Mouse (Mus musculus) hindbrain, embryonic 14.5 days (tissue): ENCODE data around the gene C1qtnf7. TPM values are rescaled to one million over a fixed set of nuclear protein-coding genes. Genes with fewer than 3 reads are reported as not detected.

Source experiments
- ATAC-seq: fragments of 200-750 bp; cut with Nextera tagmentation; 2 replicates; pipeline ENCODE4 v1.8.0; 2017; ENCODE audit warnings: moderate number of reproducible peaks, mild to moderate bottlenecking, moderate TSS enrichment, moderate library complexity; ENCODE audit not compliant: low FRiP score
- DNase-seq: peaks from one replicate; pipeline ENCODE4 v3.0.0-alpha.2; 2015; ENCODE audit warnings: low spot score
- H3K27ac ChIP-seq: fragments of 300-500 bp; sonication (generic); 2 replicates; pipeline ENCODE4 v1.5.1; 2014; ENCODE audit warnings: mild to moderate bottlenecking, moderate library complexity
- H3K27me3 ChIP-seq: fragments of 300-500 bp; sonication (generic); 2 replicates; pipeline ENCODE4 v1.6.1; 2014; ENCODE audit warnings: mild to moderate bottlenecking, low read length, mixed read lengths; ENCODE audit not compliant: control insufficient read depth, insufficient read depth
- H3K36me3 ChIP-seq: fragments of 300-500 bp; sonication (generic); replicated peaks from 2 replicates; pipeline ENCODE4 v1.6.1; 2014; ENCODE audit not compliant: control insufficient read depth, insufficient read depth
- H3K4me1 ChIP-seq: fragments of 300-500 bp; sonication (generic); replicated peaks from 2 replicates; pipeline ENCODE4 v1.6.1; 2014; ENCODE audit warnings: antibody characterized with exemption, low read length, mixed read lengths; ENCODE audit not compliant: control insufficient read depth, insufficient read depth
- H3K4me2 ChIP-seq: fragments of 300-500 bp; sonication (generic); replicated peaks from 2 replicates; pipeline ENCODE4 v1.6.1; 2014; ENCODE audit warnings: mild to moderate bottlenecking, moderate library complexity
- H3K4me3 ChIP-seq: fragments of 300-500 bp; sonication (generic); replicated peaks from 2 replicates; pipeline ENCODE4 v1.5.1; 2014; ENCODE audit warnings: mild to moderate bottlenecking, low read length
- H3K9ac ChIP-seq: fragments of 300-500 bp; sonication (generic); 2 replicates; pipeline ENCODE4 v1.6.1; 2014
- H3K9me3 ChIP-seq: fragments of 300-500 bp; sonication (generic); 2 replicates; pipeline ENCODE4 v1.6.1; 2016; ENCODE audit warnings: low read length; ENCODE audit not compliant: control insufficient read depth
- WGBS: fragments of 180-500 bp; shearing (Covaris S2); extraction: QIAGEN DNeasy Blood & Tissue Kit; methylation state at CpG from one replicate; pipeline ENCODE4 v1.1.7; 2014; 5-methylcytosine and 5-hydroxymethylcytosine counted together
- polyA plus RNA-seq: library from polyadenylated mRNA; unstranded; fragments of >200 nt; fragmentation: Nextera tagmentation; extraction: Ambion mirVana; gene quantifications from 2 replicates; pipeline ENCODE4 v1.2.1, GENCODE M21; 2014

Gene C1qtnf7
- polyA plus RNA-seq, result 1.1 and 1.7 TPM in 2 replicates

- Histone ChIP-seq H3K9ac (no peak within 1 kb of the TSS), H3K27me3 (no peaks in the 10 kb centered on the region), H3K9me3 (no peaks in the 10 kb centered on the region), H3K4me2 (no peak within 1 kb of the TSS), H3K27ac (no peak within 1 kb of the TSS), H3K4me3 (no peak within 1 kb of the TSS), H3K36me3 (no peaks in the 10 kb centered on the region), H3K4me1 (no peaks in the 10 kb centered on the region)
- ATAC-seq, result no peak
- no peak for DNase-seq
- 84% methylated on average over 15 of the region's 15 CpGs for WGBS
These were observed at the start of gene C1qtnf7 for GRCm38 (mm10) chr5:43515401-43515976. C1qtnf7 (plus strand) TSS chr5:43515538.

GRCm38 (mm10) chr5:43466762-43467161, 48.6 kb upstream of the C1qtnf7 start:
- Histone ChIP-seq H3K27me3 (no peaks in the 10 kb centered on the region), H3K27ac (no peak overlapping the region), H3K36me3 (no peaks in the 10 kb centered on the region), H3K9me3 (no peaks in the 10 kb centered on the region), H3K9ac (no peak overlapping the region), H3K4me1 (no peaks in the 10 kb centered on the region), H3K4me2 (no peak overlapping the region), H3K4me3 (no peak overlapping the region)
- WGBS, result 89% methylated on average over 2 of the region's 2 CpGs
- no peak for DNase-seq
- ATAC-seq, result no peak

- WGBS, result 81% methylated on average over 3 of the region's 3 CpGs
- H3K9me3 ChIP-seq, result no peaks in the 10 kb centered on the region
- H3K27me3 ChIP-seq, result no peaks in the 10 kb centered on the region
- no peak overlapping the region for H3K9ac ChIP-seq
- DNase-seq (no peak), ATAC-seq (no peak)
- no peaks in the 10 kb centered on the region for H3K36me3 ChIP-seq
- H3K4me2 ChIP-seq, result no peak overlapping the region
- H3K4me3 ChIP-seq, result no peak overlapping the region
- H3K27ac ChIP-seq, result no peak overlapping the region
- H3K4me1 ChIP-seq, result no peaks in the 10 kb centered on the region
These were observed 48.1 kb upstream of the C1qtnf7 start for GRCm38 (mm10) chr5:43467214-43467613.

- DNase-seq, result no peak
- H3K4me2 ChIP-seq, result no peak overlapping the region
- H3K27me3 ChIP-seq, result no peaks in the 10 kb centered on the region
- H3K4me1 ChIP-seq, result no peaks in the 10 kb centered on the region
- no peaks in the 10 kb centered on the region for H3K36me3 ChIP-seq
- H3K27ac ChIP-seq, result no peak overlapping the region
- 77% methylated on average over 10 of the region's 10 CpGs for WGBS
- H3K9me3 ChIP-seq, result no peaks in the 10 kb centered on the region
- no peak overlapping the region for H3K9ac ChIP-seq
- no peak overlapping the region for H3K4me3 ChIP-seq
- no peak for ATAC-seq
These were observed 46.4 kb upstream of the C1qtnf7 start for GRCm38 (mm10) chr5:43468937-43469336.

GRCm38 (mm10) chr5:43477953-43478352, 37.4 kb upstream of the C1qtnf7 start:
- H3K27me3 ChIP-seq, result no peaks in the 10 kb centered on the region
- no peak overlapping the region for H3K9ac ChIP-seq
- 68% methylated on average over 5 of the region's 5 CpGs for WGBS
- DNase-seq (no peak), ATAC-seq (no peak)
- no peaks in the 10 kb centered on the region for H3K9me3 ChIP-seq
- H3K36me3 ChIP-seq, result no peaks in the 10 kb centered on the region
- H3K4me3 ChIP-seq, result no peak overlapping the region
- H3K27ac ChIP-seq, result no peak overlapping the region
- H3K4me2 ChIP-seq, result no peak overlapping the region
- H3K4me1 ChIP-seq, result no peaks in the 10 kb centered on the region

- Histone ChIP-seq H3K27ac (no peak overlapping the region), H3K4me2 (no peak overlapping the region), H3K36me3 (no peaks in the 10 kb centered on the region), H3K9ac (no peak overlapping the region), H3K4me3 (no peak overlapping the region), H3K9me3 (no peaks in the 10 kb centered on the region), H3K27me3 (no peaks in the 10 kb centered on the region), H3K4me1 (no peaks in the 10 kb centered on the region)
- WGBS, result 57% methylated on average over 3 of the region's 3 CpGs
- ATAC-seq (no peak), DNase-seq (no peak)
These were observed 35.3 kb upstream of the C1qtnf7 start for GRCm38 (mm10) chr5:43480046-43480445.

GRCm38 (mm10) chr5:43480786-43481185, 34.6 kb upstream of the C1qtnf7 start:
- Histone ChIP-seq H3K36me3 (no peaks in the 10 kb centered on the region), H3K27me3 (no peaks in the 10 kb centered on the region), H3K27ac (no peak overlapping the region), H3K4me2 (no peak overlapping the region), H3K9ac (no peak overlapping the region), H3K4me3 (no peak overlapping the region), H3K9me3 (no peaks in the 10 kb centered on the region), H3K4me1 (no peaks in the 10 kb centered on the region)
- ATAC-seq (no peak), DNase-seq (no peak)
- 79% methylated on average over 2 of the region's 2 CpGs for WGBS

GRCm38 (mm10) chr5:43481824-43482223, 33.5 kb upstream of the C1qtnf7 start:
- no peak for DNase-seq
- H3K9me3 ChIP-seq, result no peaks in the 10 kb centered on the region
- no peak for ATAC-seq
- H3K9ac ChIP-seq, result no peak overlapping the region
- H3K4me1 ChIP-seq, result no peaks in the 10 kb centered on the region
- H3K27ac ChIP-seq, result no peak overlapping the region
- no peak overlapping the region for H3K4me2 ChIP-seq
- H3K36me3 ChIP-seq, result no peaks in the 10 kb centered on the region
- WGBS, result 73% methylated on average over 2 of the region's 2 CpGs
- H3K4me3 ChIP-seq, result no peak overlapping the region
- H3K27me3 ChIP-seq, result no peaks in the 10 kb centered on the region

- no peaks in the 10 kb centered on the region for H3K36me3 ChIP-seq
- no peaks in the 10 kb centered on the region for H3K27me3 ChIP-seq
- H3K9ac ChIP-seq, result no peak overlapping the region
- 86% methylated on average over 1 of the region's 1 CpGs for WGBS
- no peak for DNase-seq
- H3K4me1 ChIP-seq, result no peaks in the 10 kb centered on the region
- no peak overlapping the region for H3K4me3 ChIP-seq
- no peaks in the 10 kb centered on the region for H3K9me3 ChIP-seq
- H3K27ac ChIP-seq, result no peak overlapping the region
- no peak for ATAC-seq
- H3K4me2 ChIP-seq, result no peak overlapping the region
These were observed 13.5 kb upstream of the C1qtnf7 start for GRCm38 (mm10) chr5:43501887-43502286.

- no peaks in the 10 kb centered on the region for H3K27me3 ChIP-seq
- WGBS, result 66% methylated on average over 2 of the region's 2 CpGs
- H3K4me1 ChIP-seq, result no peaks in the 10 kb centered on the region
- no peak overlapping the region for H3K27ac ChIP-seq
- H3K4me3 ChIP-seq, result no peak overlapping the region
- H3K9me3 ChIP-seq, result no peaks in the 10 kb centered on the region
- DNase-seq (no peak), ATAC-seq (no peak)
- no peak overlapping the region for H3K9ac ChIP-seq
- no peaks in the 10 kb centered on the region for H3K36me3 ChIP-seq
- no peak overlapping the region for H3K4me2 ChIP-seq
These were observed 11.0 kb upstream of the C1qtnf7 start for GRCm38 (mm10) chr5:43504243-43504786.
